Mouse (Mus musculus) layer of hippocampus, adult 18-20 months (tissue): Measurements from ENCODE around the gene Prdm8. TPM values are rescaled to one million over a fixed set of nuclear protein-coding genes. Genes with fewer than 3 reads are reported as not detected.
A peak's percentile ranks its signal among the peaks of the same experiment; 100 is the strongest.

ENCODE experiments used
- DNase-seq, 2 experiments: peaks; one replicate each; pipeline ENCODE4 v3.0.0; 2022; ENCODE audit warnings: low spot score in 2 of 2
- total RNA-seq, 2 experiments: library from RNA; stranded (reverse); gene quantifications; 2 replicates each; pipeline ENCODE4 v1.2.3; 2021

Prdm8 gene
- total RNA-seq, 2 experiments from 2014 or later = 82.2 to 92.5 TPM

- DNase-seq = peak in 1 of 2 experiments; percentile 51
Measured at GRCm38 (mm10) chr5:98184281-98184910, 17.4 kb downstream of the Prdm8 start.

GRCm38 (mm10) chr5:98184971-98185805 is 18.2 kb downstream of the Prdm8 start:
- DNase-seq = peak in 1 of 2 experiments; percentile 87

DNA sequence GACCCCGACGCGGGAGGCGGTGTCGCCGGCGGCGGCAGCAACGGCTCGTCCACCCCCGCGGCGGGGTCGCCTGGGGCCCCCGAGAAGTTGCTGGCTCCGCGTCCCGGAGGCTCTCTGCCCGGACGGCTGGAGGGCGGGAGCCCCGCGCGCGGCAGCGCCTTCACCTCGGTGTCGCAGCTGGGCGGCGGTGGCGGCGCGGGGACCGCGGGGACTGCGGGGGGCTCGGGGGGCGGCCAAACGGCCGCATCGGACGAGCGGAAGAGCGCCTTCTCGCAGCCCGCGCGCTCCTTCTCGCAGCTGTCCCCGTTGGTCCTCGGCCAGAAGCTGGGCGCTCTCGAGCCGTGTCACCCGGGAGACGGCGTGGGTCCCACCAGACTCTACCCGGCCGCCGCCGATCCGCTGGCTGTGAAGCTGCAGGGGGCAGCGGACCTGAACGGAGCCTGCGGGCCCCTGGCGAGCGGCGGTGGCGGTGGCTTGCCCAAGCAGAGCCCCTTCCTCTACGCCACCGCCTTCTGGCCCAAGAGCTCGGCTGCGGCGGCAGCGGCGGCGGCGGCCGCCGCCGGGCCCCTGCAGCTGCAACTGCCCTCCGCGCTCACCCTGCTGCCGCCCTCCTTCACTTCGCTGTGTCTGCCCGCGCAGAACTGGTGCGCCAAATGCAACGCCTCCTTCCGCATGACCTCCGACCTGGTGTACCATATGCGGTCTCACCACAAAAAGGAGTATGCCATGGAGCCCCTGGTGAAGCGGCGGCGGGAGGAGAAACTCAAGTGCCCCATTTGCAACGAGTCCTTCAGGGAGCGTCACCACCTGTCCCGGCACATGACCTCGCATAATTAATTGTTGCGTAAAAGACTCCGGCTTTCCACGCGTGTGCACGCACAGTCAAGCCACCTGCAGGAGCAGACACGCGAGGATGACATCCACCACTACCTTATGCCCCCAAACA is 19.1 kb downstream of the Prdm8 start:
- peak in 1 of 2 experiments; percentile 23 for DNase-seq

DNA sequence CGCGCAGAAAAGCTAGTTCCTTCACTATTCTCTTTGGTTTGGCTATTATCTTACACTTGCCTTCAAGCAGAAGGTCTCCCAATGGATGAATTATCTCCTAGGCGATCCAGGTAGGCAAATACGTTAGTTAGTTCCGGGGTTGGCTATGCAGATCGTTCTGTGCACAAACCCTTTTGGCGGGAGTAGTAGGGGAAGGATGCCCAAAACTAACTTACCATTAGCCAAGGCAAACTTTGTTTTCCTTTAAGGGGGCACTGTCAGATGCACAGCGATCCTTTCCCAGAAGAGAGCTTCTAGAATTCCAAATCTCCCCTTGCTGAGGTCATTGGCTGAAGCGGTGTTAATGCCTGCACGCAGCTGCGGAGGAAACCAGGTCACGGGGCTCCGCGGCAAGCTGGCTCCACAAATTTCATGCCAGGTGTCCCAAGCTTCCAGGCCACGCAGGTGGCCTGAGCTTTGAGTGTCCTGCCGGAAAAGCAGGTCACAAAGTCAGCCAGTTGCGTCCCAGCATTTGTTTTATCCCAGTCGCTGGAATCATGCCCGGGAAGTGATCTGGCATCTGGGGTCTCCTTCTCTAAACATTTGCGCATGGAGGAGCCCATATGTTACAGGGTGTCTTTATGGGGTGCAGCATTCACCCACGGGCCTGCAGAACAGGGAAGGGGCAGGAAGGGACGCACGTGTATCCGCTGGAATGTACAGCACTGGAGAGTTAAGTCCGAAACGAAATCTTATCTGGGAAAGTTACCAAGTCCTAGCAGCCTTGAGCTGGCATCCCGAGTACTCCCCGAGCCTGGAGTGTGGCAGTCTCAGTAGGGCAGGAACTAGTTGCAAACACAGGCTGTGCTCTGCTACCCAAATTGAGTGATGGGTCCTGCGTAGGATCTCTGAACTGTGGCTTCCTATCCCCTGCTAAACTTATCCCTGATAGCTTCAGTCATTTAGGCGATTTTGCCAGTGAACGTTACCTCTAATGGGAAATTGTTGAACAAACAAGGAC is 22.5 kb downstream of the Prdm8 start:
- DNase-seq = peak in 1 of 2 experiments; percentile 44

DNA sequence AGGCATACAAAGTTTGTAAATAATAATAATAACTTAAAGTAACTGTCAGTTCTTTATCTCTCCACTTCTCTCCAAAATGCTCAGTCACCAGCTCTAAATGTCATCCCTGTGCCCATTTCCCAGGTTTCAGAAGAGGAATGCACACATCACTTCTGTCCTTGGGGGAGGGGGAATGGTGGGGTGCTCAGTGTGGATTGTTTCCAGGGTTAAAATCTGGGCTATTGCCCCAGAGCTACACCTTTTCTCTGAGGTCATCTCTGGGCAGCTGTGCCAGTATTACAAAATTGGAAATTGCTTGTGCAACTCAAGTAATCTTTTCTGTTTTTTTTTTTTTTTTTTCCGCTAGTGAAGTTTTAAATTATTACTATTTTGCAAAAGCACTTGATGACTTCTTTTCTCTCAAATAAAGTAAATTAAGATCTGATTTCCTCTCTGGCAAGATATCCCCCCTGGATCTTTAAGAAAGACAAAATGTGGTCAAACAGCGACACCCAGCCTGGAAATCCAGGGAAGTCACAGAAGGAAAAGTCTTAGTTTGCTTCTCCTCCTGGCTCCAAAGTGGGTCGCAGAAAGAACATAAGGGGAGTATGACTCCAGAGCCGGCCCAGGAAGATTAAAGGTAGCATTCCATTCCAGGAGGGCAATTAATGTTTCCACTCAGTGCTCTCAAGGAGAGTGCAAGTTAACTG is 25.4 kb downstream of the Prdm8 start:
- DNase-seq = no peak

DNA sequence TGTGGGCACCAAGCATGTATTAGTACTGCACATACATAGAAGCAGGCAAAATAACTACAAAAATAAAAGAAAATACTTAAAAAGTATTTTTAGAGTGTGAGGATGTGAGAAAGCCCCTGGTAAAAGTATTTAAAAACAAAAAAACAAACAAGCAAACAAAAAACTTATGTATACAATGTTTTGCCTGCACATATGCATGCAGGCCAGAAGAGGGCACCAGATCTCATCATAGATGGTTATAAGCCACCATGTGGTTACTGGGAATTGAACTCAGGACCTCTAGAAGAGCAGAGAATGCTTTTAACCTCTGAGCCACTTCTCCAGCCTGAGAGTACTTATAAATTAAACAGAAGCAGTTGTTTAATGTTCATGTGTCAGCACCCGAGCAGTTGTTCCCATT is 28.0 kb downstream of the Prdm8 start:
- DNase-seq = no peak

DNA sequence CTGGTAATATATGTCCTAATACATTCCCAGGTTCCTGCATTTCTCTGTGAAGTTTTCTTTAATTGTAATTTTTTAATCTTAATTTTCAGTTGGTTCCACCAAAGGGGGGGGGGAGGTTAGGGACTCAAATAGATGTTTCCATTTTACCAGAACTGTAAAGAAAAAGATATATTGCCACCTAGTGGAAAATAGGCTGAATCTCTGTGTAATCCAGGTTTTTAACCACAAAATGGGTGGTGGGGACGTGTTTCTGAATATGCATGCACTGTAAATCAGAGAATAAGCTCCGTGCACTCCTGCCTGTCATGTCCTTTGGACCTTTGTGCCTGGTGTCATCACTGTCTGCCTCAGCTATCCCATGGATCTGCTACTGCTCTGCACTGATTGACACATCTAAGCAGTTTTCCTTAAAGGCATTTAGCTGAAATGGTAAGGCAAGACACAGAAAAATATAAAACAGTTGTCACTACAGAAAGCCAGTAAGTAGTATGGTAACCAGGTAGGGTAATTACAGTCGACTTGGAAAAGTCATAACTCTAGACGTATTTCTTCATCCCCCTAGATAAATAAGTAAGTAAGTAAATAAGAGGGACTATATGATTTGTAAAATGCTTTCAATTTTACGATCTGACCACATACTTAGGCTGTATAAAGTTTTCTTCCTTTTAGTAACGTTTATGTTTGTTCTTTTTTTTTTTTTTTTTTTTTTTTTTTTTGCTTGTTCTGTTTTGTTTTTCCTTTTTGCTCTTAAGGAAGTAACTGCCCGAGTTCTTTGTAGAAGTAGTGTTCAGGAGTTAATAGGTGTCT is 31.6 kb downstream of the Prdm8 start:
- no peak for DNase-seq

GRCm38 (mm10) chr5:98199219-98199552 is 32.2 kb downstream of the Prdm8 start:
- no peak for DNase-seq

GRCm38 (mm10) chr5:98201606-98202005 is 34.6 kb downstream of the Prdm8 start:
- no peak for DNase-seq

DNA sequence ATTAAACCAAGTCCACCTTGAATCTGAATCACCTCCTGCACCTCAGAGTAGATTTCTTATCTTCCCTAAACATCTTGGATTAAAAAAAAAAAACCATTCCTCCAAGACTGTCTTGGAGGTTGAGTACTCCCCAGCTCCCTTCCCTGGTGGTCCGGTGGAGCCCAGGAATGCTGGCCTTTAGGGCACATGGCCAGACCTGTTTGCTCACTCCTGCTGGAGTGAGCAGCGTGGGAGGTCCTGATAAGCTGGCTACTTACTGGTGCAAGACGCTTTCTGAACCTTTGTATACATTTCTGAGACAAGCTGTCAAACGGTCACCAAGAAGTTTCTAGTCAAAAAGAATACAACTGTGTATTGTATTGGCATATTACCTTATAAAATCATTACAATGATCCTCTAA is 36.0 kb downstream of the Prdm8 start:
- no peak for DNase-seq

- peak in 1 of 2 experiments; percentile 7 for DNase-seq
Measured at GRCm38 (mm10) chr5:98212501-98212900, 45.5 kb downstream of the Prdm8 start.

DNA sequence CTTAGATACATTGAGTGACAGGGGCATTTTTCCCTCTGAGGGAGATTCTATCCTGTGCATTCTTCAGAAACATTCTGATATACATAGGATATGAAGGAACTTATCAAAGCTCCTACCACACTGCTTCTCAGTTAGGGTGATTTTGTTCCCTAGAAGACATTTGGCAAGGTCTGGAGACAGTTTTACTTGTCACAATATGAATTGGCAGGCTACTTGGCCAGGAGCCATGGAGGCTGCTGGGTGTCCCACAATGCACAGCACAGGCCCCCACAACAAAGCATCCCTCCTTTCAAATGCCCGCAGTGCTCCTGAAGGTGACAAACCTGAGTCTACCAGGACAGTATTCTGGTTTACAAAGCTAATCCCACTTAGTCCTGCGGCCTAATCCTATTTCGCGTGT is 55.0 kb downstream of the Prdm8 start:
- no peak for DNase-seq

DNA sequence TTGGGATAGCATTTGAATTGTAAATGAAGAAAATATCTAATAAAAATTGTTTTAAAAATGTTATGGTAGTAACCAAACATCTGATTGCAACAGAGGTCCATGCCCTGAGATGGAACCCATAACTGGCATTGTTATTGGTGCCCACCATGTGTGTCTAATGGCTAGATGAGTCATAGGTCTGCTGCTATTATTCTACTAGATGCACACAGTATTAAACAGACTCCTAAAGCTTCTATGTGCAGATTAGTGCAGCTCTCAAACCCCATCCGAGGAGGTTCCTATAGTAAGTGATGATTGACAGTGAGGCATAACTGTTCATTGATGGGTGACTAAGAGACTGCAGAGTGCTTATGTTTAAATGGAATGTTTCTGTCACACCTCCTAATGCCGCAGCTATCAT is 59.7 kb downstream of the Prdm8 start:
- DNase-seq = no peak

GRCm38 (mm10) chr5:98229456-98229855 is 62.5 kb downstream of the Prdm8 start:
- no peak for DNase-seq

DNA sequence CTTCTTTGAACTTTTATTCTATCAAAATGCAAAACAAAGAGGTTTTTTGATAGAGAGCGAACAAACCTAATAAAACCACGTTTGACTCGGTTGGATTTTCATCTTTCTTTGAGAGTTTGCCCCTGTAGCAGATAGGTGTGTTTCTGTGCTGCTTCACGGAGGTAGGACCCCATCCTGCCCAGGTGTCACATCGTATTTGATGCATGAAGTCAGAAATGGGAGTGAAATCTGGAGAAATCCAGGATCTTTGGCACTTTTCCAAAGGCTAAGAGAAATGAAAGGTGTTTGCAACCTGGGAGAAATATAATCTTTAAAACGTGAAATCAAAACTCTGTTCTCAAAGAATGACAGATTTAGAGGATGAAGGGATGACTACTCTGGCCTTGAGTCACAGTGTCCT is 71.5 kb downstream of the Prdm8 start:
- DNase-seq = no peak
